In the genomic region with DNA sequence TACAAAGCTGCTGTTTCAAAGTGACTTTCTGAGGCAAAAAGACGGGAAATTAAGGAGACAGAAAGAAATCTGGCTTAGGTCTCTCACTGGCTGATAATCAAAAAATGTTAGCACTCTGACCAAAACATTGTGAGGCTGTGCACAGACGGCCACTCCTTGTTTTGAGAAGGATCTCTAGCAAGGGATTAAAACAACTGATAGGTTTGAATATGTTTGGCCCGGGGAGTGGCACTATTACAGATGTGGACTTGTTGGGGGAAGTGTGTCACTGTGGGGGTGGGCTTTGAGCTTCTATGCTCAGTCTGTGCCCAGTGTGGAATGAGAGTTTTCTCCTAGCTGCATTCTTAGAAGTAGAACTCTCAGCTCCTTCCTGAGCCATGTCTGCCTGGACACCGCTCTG, we compare ENCODE assay signal across 12 mouse cellular contexts. TPM values are rescaled to one million over a fixed set of nuclear protein-coding genes. Genes with fewer than 3 reads are reported as not detected.
DNase-seq lines count a peak whose midpoint lies in the region; ATAC-seq lines count a peak whose summit lies in the region.
"Had no signal": no experiment of that assay in that cellular context is flagged by ENCODE, and none has a peak within 500 bp of the region (broad histone marks: within the 10 kb centered on the region; RNA-seq: fewer than 3 reads in every experiment).

No protein-coding gene starts in this region.

- H3K4me1 ChIP-seq in embryonic facial prominence, embryonic 13.5 days, result peaks cover 27% of the 10 kb centered on the region
- peaks cover 27% of the 10 kb centered on the region for H3K4me1 ChIP-seq in embryonic facial prominence, embryonic 10.5 days
- H3K4me1 ChIP-seq in kidney, embryonic 15.5 days, result peaks cover 15% of the 10 kb centered on the region
- peaks cover 20% of the 10 kb centered on the region for H3K4me1 ChIP-seq in lung, embryonic 16.5 days (replicated peaks; ENCODE audit: control insufficient read depth, insufficient read depth, low read length)
- H3K4me1 ChIP-seq: liver, embryonic 15.5 days had no signal

- no peaks in the 10 kb centered on the region for H3K27me3 ChIP-seq in embryonic facial prominence, embryonic 13.5 days
- no peaks in the 10 kb centered on the region for H3K27me3 ChIP-seq in embryonic facial prominence, embryonic 10.5 days (replicated peaks; ENCODE audit: low read depth, poor library complexity, severe bottlenecking)
- H3K27me3 ChIP-seq in kidney, embryonic 15.5 days, result no peaks in the 10 kb centered on the region
- H3K27me3 ChIP-seq in lung, embryonic 16.5 days (ENCODE audit: control insufficient read depth, insufficient read depth, low read depth, low read length), result no peaks in the 10 kb centered on the region
- H3K27me3 ChIP-seq: hindbrain, embryonic 15.5 days; liver, embryonic 15.5 days had no signal

- 0 out of 2 replicates have a peak overlapping the region, but pooled peaks have one; percentile 2 for H3K27ac ChIP-seq in embryonic facial prominence, embryonic 13.5 days
- no peak overlapping the region for H3K27ac ChIP-seq in embryonic facial prominence, embryonic 10.5 days (replicated peaks)
- peak overlapping the region; percentile 41; the same call in 1 of the 2 replicates for H3K27ac ChIP-seq in kidney, embryonic 15.5 days
- H3K27ac ChIP-seq in lung, embryonic 16.5 days (ENCODE audit: low read length), result peak overlapping the region; percentile 64
- H3K27ac ChIP-seq: hindbrain, embryonic 15.5 days; liver, embryonic 15.5 days had no signal

- H3K36me3 ChIP-seq in embryonic facial prominence, embryonic 13.5 days, result no peaks in the 10 kb centered on the region
- no peaks in the 10 kb centered on the region for H3K36me3 ChIP-seq in embryonic facial prominence, embryonic 10.5 days (replicated peaks)
- H3K36me3 ChIP-seq in kidney, embryonic 15.5 days, result no peaks in the 10 kb centered on the region
- no peaks in the 10 kb centered on the region for H3K36me3 ChIP-seq in lung, embryonic 16.5 days (ENCODE audit: control insufficient read depth, insufficient read depth, low read length)
- H3K36me3 ChIP-seq: hindbrain, embryonic 15.5 days; liver, embryonic 15.5 days had no signal

- no peak for DNase-seq in embryonic facial prominence, embryonic 10.5 days (ENCODE audit: low spot score)
- no peak for DNase-seq in kidney, adult 9 months
- DNase-seq in lung, postnatal 14 days, result no peak
- DNase-seq in lung, postnatal 36 days, result peak; percentile 21
- DNase-seq: adrenal gland, adult 8-10 months; cerebellum, adult 18-20 months had no signal

- H3K4me3 ChIP-seq in embryonic facial prominence, embryonic 13.5 days, result no peak overlapping the region
- no peak overlapping the region for H3K4me3 ChIP-seq in embryonic facial prominence, embryonic 10.5 days
- no peak overlapping the region for H3K4me3 ChIP-seq in kidney, embryonic 15.5 days (replicated peaks)
- H3K4me3 ChIP-seq in lung, embryonic 16.5 days (ENCODE audit: low read length), result no peak overlapping the region
- H3K4me3 ChIP-seq: hindbrain, embryonic 15.5 days; liver, embryonic 15.5 days had no signal

- WGBS in embryonic facial prominence, embryonic 13.5 days, result 57% methylated on average over 4 of the region's 4 CpGs
- 78% methylated on average over 4 of the region's 4 CpGs for WGBS in embryonic facial prominence, embryonic 10.5 days
- 50% methylated on average over 4 of the region's 4 CpGs for WGBS in kidney, embryonic 15.5 days
- WGBS in lung, embryonic 16.5 days, result 47% methylated on average over 4 of the region's 4 CpGs

- no peak overlapping the region for H3K9ac ChIP-seq in embryonic facial prominence, embryonic 13.5 days
- no peak overlapping the region for H3K9ac ChIP-seq in kidney, embryonic 15.5 days
- H3K9ac ChIP-seq in lung, embryonic 16.5 days (ENCODE audit: low read length), result no peak overlapping the region
- H3K9ac ChIP-seq: hindbrain, embryonic 15.5 days; liver, embryonic 15.5 days had no signal

- ATAC-seq in embryonic facial prominence, embryonic 13.5 days (ENCODE audit: insufficient number of reproducible peaks, insufficient read depth, low FRiP score, low TSS enrichment, low read depth), result no peak
- ATAC-seq in kidney, embryonic 15.5 days (replicated peaks; ENCODE audit: low FRiP score), result no peak
- no peak for ATAC-seq in lung, embryonic 16.5 days (ENCODE audit: low read depth)
- no peak for ATAC-seq in inflammation-experienced regulatory T-cells, adult 6 months

- no peak overlapping the region for H3K4me2 ChIP-seq in embryonic facial prominence, embryonic 13.5 days
- H3K4me2 ChIP-seq in kidney, embryonic 15.5 days, result no peak overlapping the region
- no peak overlapping the region for H3K4me2 ChIP-seq in lung, embryonic 16.5 days (ENCODE audit: low read depth, low read length)
- H3K4me2 ChIP-seq: hindbrain, embryonic 15.5 days; liver, embryonic 15.5 days had no signal

- H3K9me3 ChIP-seq in embryonic facial prominence, embryonic 13.5 days, result no peaks in the 10 kb centered on the region
- H3K9me3 ChIP-seq in embryonic facial prominence, embryonic 10.5 days, result no peaks in the 10 kb centered on the region
- no peaks in the 10 kb centered on the region for H3K9me3 ChIP-seq in kidney, embryonic 15.5 days (replicated peaks)
- H3K9me3 ChIP-seq in lung, embryonic 16.5 days (ENCODE audit: control insufficient read depth, low read length), result no peaks in the 10 kb centered on the region
- H3K9me3 ChIP-seq: hindbrain, embryonic 15.5 days; liver, embryonic 15.5 days had no signal

RNA-seq across cellular contexts. Expression of gene Apod, which starts 4.7 kb away (rescaled TPM):
- polyA plus RNA-seq in embryonic facial prominence, embryonic 13.5 days (2015; fragmentation: Nextera tagmentation; extraction: Ambion mirVana), result 66.5 and 81.1 TPM in 2 replicates
- 5.0 and 6.1 TPM in 2 replicates for polyA plus RNA-seq in embryonic facial prominence, embryonic 10.5 days (2016; fragmentation: Nextera tagmentation; extraction: Ambion mirVana)
- polyA plus RNA-seq in kidney, embryonic 15.5 days (2015; fragmentation: Nextera tagmentation; extraction: Ambion mirVana), result 0.36 and 1.0 TPM in 2 replicates
- 0.38 and 1.2 TPM in 2 replicates for polyA plus RNA-seq in lung, embryonic 16.5 days (2015; fragmentation: Nextera tagmentation; extraction: Ambion mirVana)
- polyA plus RNA-seq in inflammation-experienced regulatory T-cells, adult 6 months (2017; shearing (Covaris generic)), result under 1 TPM in 1 of 3 experiments, not detected in 2; 0.27 TPM
- polyA plus RNA-seq: liver, embryonic 15.5 days had no signal

RNA-seq across cellular contexts. Expression of gene Ppp1r2, which starts 44.2 kb away (rescaled TPM):
- polyA plus RNA-seq in embryonic facial prominence, embryonic 13.5 days (2015; fragmentation: Nextera tagmentation; extraction: Ambion mirVana), result 77.5 and 90.8 TPM in 2 replicates
- polyA plus RNA-seq in embryonic facial prominence, embryonic 10.5 days (2016; fragmentation: Nextera tagmentation; extraction: Ambion mirVana), result 87.2 and 91.8 TPM in 2 replicates
- polyA plus RNA-seq in kidney, embryonic 15.5 days (2015; fragmentation: Nextera tagmentation; extraction: Ambion mirVana), result 87.7 and 91.7 TPM in 2 replicates
- 110 and 116 TPM in 2 replicates for polyA plus RNA-seq in lung, embryonic 16.5 days (2015; fragmentation: Nextera tagmentation; extraction: Ambion mirVana)
- 10 to 100 TPM; 11.7 to 25.1 (median 13.1) TPM for polyA plus RNA-seq in inflammation-experienced regulatory T-cells, adult 6 months (2017; shearing (Covaris generic))
